Mouse (Mus musculus) urinary bladder, adult 2 months (tissue): Measurements from ENCODE around the gene Birc3. TPM values are rescaled to one million over a fixed set of nuclear protein-coding genes. Genes with fewer than 3 reads are reported as not detected.
A peak's percentile ranks its signal among the peaks of the same experiment; 100 is the strongest.
"Not testable (repeated sequence)": the region's sequence is repeated elsewhere in the genome, so short reads cannot be mapped to it uniquely, and the experiment has no call there.

Experiments used
- DNase-seq: peaks from one replicate; pipeline ENCODE4 v3.0.0; 2022; ENCODE audit warnings: low spot score
- polyA plus RNA-seq: library from polyadenylated mRNA; depleted of rRNA; stranded (reverse); fragments of >200 nt; gene quantifications from 2 replicates; pipeline ENCODE4 v1.2.3, GENCODE M21; 2012

The Birc3 gene
- polyA plus RNA-seq, 1 experiment = 18.2 TPM

- no peak for DNase-seq
Measured at GRCm38 (mm10) chr9:7867981-7868380, 5.0 kb downstream of the Birc3 start.

- not testable (repeated sequence) for DNase-seq
Measured at GRCm38 (mm10) chr9:7866981-7867380, 6.0 kb downstream of the Birc3 start.

GRCm38 (mm10) chr9:7860976-7861375 is 12.0 kb downstream of the Birc3 start:
- DNase-seq = no peak

GRCm38 (mm10) chr9:7855912-7856311 is 17.1 kb downstream of the Birc3 start:
- DNase-seq = no peak

GRCm38 (mm10) chr9:7855374-7855773 is 17.6 kb downstream of the Birc3 start:
- no peak for DNase-seq

- not testable (repeated sequence) for DNase-seq
Measured at GRCm38 (mm10) chr9:7854196-7854595, 18.8 kb downstream of the Birc3 start.

- no peak for DNase-seq
Measured at GRCm38 (mm10) chr9:7852346-7853230, 20.4 kb downstream of the Birc3 start.

GRCm38 (mm10) chr9:7851841-7852240 is 21.1 kb downstream of the Birc3 start:
- DNase-seq = no peak

- no peak for DNase-seq
Measured at GRCm38 (mm10) chr9:7848191-7848590, 24.8 kb downstream of the Birc3 start.

GRCm38 (mm10) chr9:7846667-7847199 is 26.3 kb downstream of the Birc3 start:
- DNase-seq = no peak

- no peak for DNase-seq
Measured at GRCm38 (mm10) chr9:7845216-7845895, 27.6 kb downstream of the Birc3 start.

GRCm38 (mm10) chr9:7841221-7841620 is 31.8 kb downstream of the Birc3 start:
- DNase-seq = no peak

GRCm38 (mm10) chr9:7837806-7838440 is 35.1 kb downstream of the Birc3 start:
- no peak for DNase-seq

- peak; percentile 91 for DNase-seq
Measured at GRCm38 (mm10) chr9:7836905-7837805, 35.8 kb downstream of the Birc3 start, which contains the start of gene Birc2. Gene Birc2, minus strand, starts transcription at chr9:7837064.

GRCm38 (mm10) chr9:7836331-7836730 is 36.7 kb downstream of the Birc3 start:
- peak; percentile 38 for DNase-seq

- no peak for DNase-seq
Measured at GRCm38 (mm10) chr9:7835302-7835701, 37.7 kb downstream of the Birc3 start.

GRCm38 (mm10) chr9:7833421-7833820 is 39.6 kb downstream of the Birc3 start:
- DNase-seq = no peak

- no peak for DNase-seq
Measured at GRCm38 (mm10) chr9:7829531-7830528, 43.2 kb downstream of the Birc3 start.

GRCm38 (mm10) chr9:7828706-7829105 is 44.3 kb downstream of the Birc3 start:
- no peak for DNase-seq

GRCm38 (mm10) chr9:7824916-7825315 is 48.1 kb downstream of the Birc3 start:
- DNase-seq = no peak
